Comparison of ENCODE assay signal across 9 mouse cellular contexts in the genomic region with DNA sequence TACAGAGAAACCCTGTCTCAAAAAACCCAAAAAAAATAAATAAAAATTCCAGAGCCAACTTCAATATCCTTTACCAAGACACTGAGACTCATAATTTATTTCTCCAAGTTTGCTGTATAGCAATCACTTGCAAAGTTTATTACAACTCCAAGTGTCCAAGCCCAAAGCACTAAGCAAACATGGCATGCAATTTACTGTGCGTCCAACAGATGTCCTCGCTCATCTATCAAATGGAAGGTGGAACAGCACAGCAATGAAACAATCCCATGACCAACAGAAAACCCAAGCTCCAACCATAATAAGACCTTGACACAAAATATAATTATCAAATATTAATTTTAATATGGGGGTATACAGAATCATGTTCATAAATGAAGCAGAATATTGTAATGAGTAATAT. TPM values are rescaled to one million over a fixed set of nuclear protein-coding genes. Genes with fewer than 3 reads are reported as not detected.
DNase-seq lines count a peak whose midpoint lies in the region; ATAC-seq and TF ChIP-seq lines count a peak whose summit lies in the region.
"Had no signal": no experiment of that assay in that cellular context is flagged by ENCODE, and none has a peak within 500 bp of the region (broad histone marks: within the 10 kb centered on the region; RNA-seq: fewer than 3 reads in every experiment).

No protein-coding gene starts in this region.

- 51% methylated on average over 2 of the region's 2 CpGs for WGBS in embryonic facial prominence, embryonic 11.5 days
- WGBS in lung, adult 2 months: 45% methylated on average over 2 of the region's 2 CpGs

- H3K36me3 ChIP-seq in embryonic facial prominence, embryonic 11.5 days (replicated peaks; ENCODE audit: control insufficient read depth, insufficient read depth, low read depth, low read length): no peaks in the 10 kb centered on the region

- no peak overlapping the region for H3K4me3 ChIP-seq in embryonic facial prominence, embryonic 11.5 days (ENCODE audit: low read depth, low read length)
- H3K4me3 ChIP-seq in lung, adult 2 months (replicated peaks; ENCODE audit: extremely low read depth, low read depth, low read length): no peak overlapping the region
- H3K4me3 ChIP-seq: limb, embryonic 13.5 days had no signal

- no peak for ATAC-seq in embryonic facial prominence, embryonic 11.5 days (replicated peaks; ENCODE audit: insufficient number of reproducible peaks, low FRiP score, low TSS enrichment, low read depth)

- peak; percentile 64 for DNase-seq in gastrocnemius, adult 18-20 months (ENCODE audit: low spot score)
- no peak for DNase-seq in gastrocnemius, postnatal 25 days
- peak; percentile 50 for DNase-seq in CD4-positive helper T cell, adult 2 months (ENCODE audit: low read depth, low spot score)
- DNase-seq in adrenal gland, postnatal 36 days: peak; percentile 53
- peak; percentile 74 for DNase-seq in embryonic facial prominence, embryonic 11.5 days (ENCODE audit: low spot score)
- peak; percentile 51 to 75 for DNase-seq in kidney, postnatal 25 days
- peak; percentile 36 for DNase-seq in lung, adult 2 months
- peak; percentile 10 for DNase-seq in spleen, adult 12 weeks (ENCODE audit: low spot score)

- TF ChIP-seq CTCF in lung, adult 2 months (IDR thresholded peaks at IDR 0.05; ENCODE audit: insufficient read depth, low read length): peak; percentile 46

- no peaks in the 10 kb centered on the region for H3K4me1 ChIP-seq in embryonic facial prominence, embryonic 11.5 days (ENCODE audit: control insufficient read depth, insufficient read depth, low read length)
- no peaks in the 10 kb centered on the region for H3K4me1 ChIP-seq in lung, adult 2 months (ENCODE audit: control insufficient read depth, insufficient read depth, low read length)
- H3K4me1 ChIP-seq: limb, embryonic 13.5 days had no signal

- no peak for TF ChIP-seq POLR2A in lung, adult 2 months (IDR thresholded peaks at IDR 0.05; ENCODE audit: borderline replicate concordance, extremely low read depth, low read depth, low read length)

- H3K27ac ChIP-seq in embryonic facial prominence, embryonic 11.5 days (replicated peaks; ENCODE audit: low read depth, low read length): no peak overlapping the region
- H3K27ac ChIP-seq: limb, embryonic 13.5 days had no signal

- H3K9me3 ChIP-seq in embryonic facial prominence, embryonic 11.5 days (replicated peaks; ENCODE audit: control insufficient read depth, low read length): no peaks in the 10 kb centered on the region
- H3K9me3 ChIP-seq: limb, embryonic 13.5 days had no signal

- H3K9ac ChIP-seq in embryonic facial prominence, embryonic 11.5 days (replicated peaks; ENCODE audit: low read length): no peak overlapping the region
- H3K9ac ChIP-seq: limb, embryonic 13.5 days had no signal

- H3K27me3 ChIP-seq in embryonic facial prominence, embryonic 11.5 days (ENCODE audit: control insufficient read depth, insufficient read depth, low read length): no peaks in the 10 kb centered on the region
- H3K27me3 ChIP-seq: limb, embryonic 13.5 days had no signal

- H3K4me2 ChIP-seq in embryonic facial prominence, embryonic 11.5 days (ENCODE audit: low read depth, low read length): no peak overlapping the region
- H3K4me2 ChIP-seq: limb, embryonic 13.5 days had no signal

RNA-seq across cellular contexts. Expression of a gene that starts 55.4 kb away (rescaled TPM):
- total RNA-seq in gastrocnemius, adult 18-20 months (2021): 10 to 100 TPM; 26.1 to 31.7 TPM
- total RNA-seq in gastrocnemius, postnatal 25 days (2021): 10 to 100 TPM; 21.2 to 25.7 TPM
- 10 to 100 TPM; 18.6 to 19.2 TPM for total RNA-seq in adrenal gland, postnatal 36 days (2021)
- polyA plus RNA-seq in embryonic facial prominence, embryonic 11.5 days (2014; fragmentation: Nextera tagmentation; extraction: Ambion mirVana): 27.6 and 28.2 TPM in 2 replicates
- polyA plus RNA-seq in lung, adult 2 months (2012; rRNA removed): 7.3 and 8.7 TPM in 2 replicates
